In genomic region chr7:101343135-101343534, GRCm38 (mm10) we compare ENCODE assay signal across 20 mouse cellular contexts. TPM values are rescaled to one million over a fixed set of nuclear protein-coding genes. Genes with fewer than 3 reads are reported as not detected.
DNase-seq lines count a peak whose midpoint lies in the region; ATAC-seq and TF ChIP-seq lines count a peak whose summit lies in the region.
"Had no signal": no experiment of that assay in that cellular context is flagged by ENCODE, and none has a peak within 500 bp of the region (broad histone marks: within the 10 kb centered on the region; RNA-seq: fewer than 3 reads in every experiment).

No protein-coding gene starts in this region.

- 0 out of 2 replicates have a peak, but pooled peaks cover 2% of the 10 kb centered on the region for H3K36me3 ChIP-seq in heart, embryonic 13.5 days
- H3K36me3 ChIP-seq in lung, embryonic 14.5 days (ENCODE audit: insufficient read depth), result peaks cover 3% of the 10 kb centered on the region; the same call in 1 of the 2 replicates
- H3K36me3 ChIP-seq: intestine, embryonic 15.5 days had no signal

- TF ChIP-seq CTCF in lung, embryonic 14.5 days (IDR thresholded peaks at IDR 0.05; ENCODE audit: low read depth), result no peak

- ATAC-seq in heart, embryonic 13.5 days (ENCODE audit: extremely low read depth, insufficient number of reproducible peaks, low FRiP score, low TSS enrichment), result no peak
- no peak for ATAC-seq in lung, embryonic 14.5 days (ENCODE audit: insufficient read depth)
- 0 out of 2 replicates have a peak, but pooled peaks have one; percentile 7 for ATAC-seq in common myeloid progenitor, adult 5-6 weeks (replicated peaks; ENCODE audit: low read depth, poor library complexity, severe bottlenecking)
- peak; percentile 39 for ATAC-seq in megakaryocyte, adult 5-6 weeks (ENCODE audit: poor library complexity, severe bottlenecking)
- ATAC-seq: activated CD4-positive, CD25-positive, alpha-beta regulatory T cell, adult 4 months; forebrain, embryonic 14.5 days; intestine, embryonic 15.5 days; midbrain, embryonic 16.5 days; Patski had no signal

- H3K27me3 ChIP-seq in heart, embryonic 13.5 days (replicated peaks), result peaks cover 23% of the 10 kb centered on the region
- H3K27me3 ChIP-seq in lung, embryonic 14.5 days (ENCODE audit: insufficient read depth, low read length), result no peaks in the 10 kb centered on the region
- H3K27me3 ChIP-seq: intestine, embryonic 15.5 days; Patski had no signal

- H3K4me2 ChIP-seq in heart, embryonic 13.5 days, result no peak overlapping the region
- H3K4me2 ChIP-seq in lung, embryonic 14.5 days, result no peak overlapping the region
- H3K4me2 ChIP-seq: hindbrain, embryonic 14.5 days; intestine, embryonic 15.5 days had no signal

- no peak overlapping the region for H3K27ac ChIP-seq in heart, embryonic 13.5 days (replicated peaks)
- H3K27ac ChIP-seq in lung, embryonic 14.5 days (ENCODE audit: low read depth), result no peak overlapping the region
- H3K27ac ChIP-seq: hindbrain, embryonic 14.5 days; intestine, embryonic 15.5 days; left cerebral cortex, adult 2 months had no signal

- no peak overlapping the region for H3K4me3 ChIP-seq in heart, embryonic 13.5 days
- H3K4me3 ChIP-seq in lung, embryonic 14.5 days (ENCODE audit: low read depth, low read length), result no peak overlapping the region
- H3K4me3 ChIP-seq: intestine, embryonic 15.5 days; left cerebral cortex, adult 2 months had no signal

- no peaks in the 10 kb centered on the region for H3K9me3 ChIP-seq in heart, embryonic 13.5 days
- no peaks in the 10 kb centered on the region for H3K9me3 ChIP-seq in lung, embryonic 14.5 days (ENCODE audit: low read depth, low read length)
- H3K9me3 ChIP-seq: intestine, embryonic 15.5 days had no signal

- DNase-seq in heart, adult 11 months, result no peak
- peak; percentile 36 for DNase-seq in lung, embryonic 14.5 days
- no peak for DNase-seq in lung, postnatal 36 days
- no peak for DNase-seq in cerebellum, adult 18-20 months
- DNase-seq in spleen, postnatal 4 days (ENCODE audit: low spot score in 2 of 2), result no peak
- DNase-seq: adrenal gland, postnatal 36 days; B cell, adult 2 months; cerebellum, postnatal 10 days; gastrocnemius, postnatal 36 days; thymus, postnatal 25 days had no signal

- 0 out of 2 replicates have a peak overlapping the region, but pooled peaks have one; percentile 8 for H3K9ac ChIP-seq in heart, embryonic 13.5 days
- H3K9ac ChIP-seq in lung, embryonic 14.5 days, result no peak overlapping the region
- H3K9ac ChIP-seq: hindbrain, embryonic 14.5 days; intestine, embryonic 15.5 days had no signal

- WGBS in heart, embryonic 13.5 days, result 53% methylated on average over 7 of the region's 7 CpGs
- 73% methylated on average over 7 of the region's 7 CpGs for WGBS in lung, embryonic 14.5 days

- H3K4me1 ChIP-seq in heart, embryonic 13.5 days, result peaks cover 61% of the 10 kb centered on the region
- H3K4me1 ChIP-seq in lung, embryonic 14.5 days (ENCODE audit: insufficient read depth), result no peaks in the 10 kb centered on the region

RNA-seq across cellular contexts. Expression of gene Arap1, which starts 4.7 kb away (rescaled TPM):
- polyA plus RNA-seq in heart, embryonic 13.5 days (2015; fragmentation: Nextera tagmentation; extraction: Ambion mirVana), result 25.6 and 26.3 TPM in 2 replicates
- 108 and 122 TPM in 2 replicates for polyA plus RNA-seq in lung, embryonic 14.5 days (2014; fragmentation: Nextera tagmentation; extraction: Ambion mirVana)
- 97.4 and 98.9 TPM in 2 replicates for total RNA-seq in common myeloid progenitor, adult 5-6 weeks (2017)
- total RNA-seq in megakaryocyte, adult 5-6 weeks (2015), result 141 and 152 TPM in 2 replicates
- total RNA-seq in megakaryocyte, adult 5-6 weeks (2017), result 211 and 245 TPM in 2 replicates

RNA-seq across cellular contexts. Expression of gene Stard10, which starts 26.2 kb away (rescaled TPM):
- 32.9 and 35.4 TPM in 2 replicates for polyA plus RNA-seq in heart, embryonic 13.5 days (2015; fragmentation: Nextera tagmentation; extraction: Ambion mirVana)
- polyA plus RNA-seq in lung, embryonic 14.5 days (2014; fragmentation: Nextera tagmentation; extraction: Ambion mirVana), result 35.4 and 38.0 TPM in 2 replicates
- total RNA-seq in common myeloid progenitor, adult 5-6 weeks (2017), result 66.4 and 70.4 TPM in 2 replicates
- total RNA-seq in megakaryocyte, adult 5-6 weeks (2015), result 22.3 and 23.9 TPM in 2 replicates
- 8.2 and 8.4 TPM in 2 replicates for total RNA-seq in megakaryocyte, adult 5-6 weeks (2017)

RNA-seq across cellular contexts. Expression of gene Atg16l2, which starts 41.1 kb away (rescaled TPM):
- 23.0 and 28.0 TPM in 2 replicates for polyA plus RNA-seq in heart, embryonic 13.5 days (2015; fragmentation: Nextera tagmentation; extraction: Ambion mirVana)
- 13.2 and 14.6 TPM in 2 replicates for polyA plus RNA-seq in lung, embryonic 14.5 days (2014; fragmentation: Nextera tagmentation; extraction: Ambion mirVana)
- 8.9 and 11.3 TPM in 2 replicates for total RNA-seq in common myeloid progenitor, adult 5-6 weeks (2017)
- 16.2 and 20.2 TPM in 2 replicates for total RNA-seq in megakaryocyte, adult 5-6 weeks (2015)
- total RNA-seq in megakaryocyte, adult 5-6 weeks (2017), result 9.9 and 15.3 TPM in 2 replicates

Comparison
In these comparisons a context has a peak if more than half of its experiments do, and no peak if none do; other contexts are left out.
1. ATAC-seq: peak in common myeloid progenitor, adult 5-6 weeks (single experiment) and megakaryocyte, adult 5-6 weeks (single experiment); none in heart, embryonic 13.5 days (single experiment) and lung, embryonic 14.5 days (single experiment).